Mouse (Mus musculus) thymus, postnatal 25 days (tissue): ENCODE data around the gene Selplg.
A peak's percentile ranks its signal among the peaks of the same experiment; 100 is the strongest.

ENCODE experiments used
- DNase-seq: peaks from one replicate; pipeline ENCODE4 v3.0.0; 2022

Gene Selplg

GRCm38 (mm10) chr5:113853541-113853940 lies 21.1 kb upstream of the Selplg start:
- DNase-seq = no peak

- DNase-seq = no peak
Observed at GRCm38 (mm10) chr5:113852463-113852862, 20.0 kb upstream of the Selplg start.

GRCm38 (mm10) chr5:113850680-113851230 lies 18.3 kb upstream of the Selplg start:
- DNase-seq = no peak

- DNase-seq = no peak
Observed at GRCm38 (mm10) chr5:113847636-113848035, 15.2 kb upstream of the Selplg start.

GRCm38 (mm10) chr5:113846656-113847055 lies 14.2 kb upstream of the Selplg start:
- no peak for DNase-seq

GRCm38 (mm10) chr5:113845627-113846026 lies 13.2 kb upstream of the Selplg start:
- DNase-seq = no peak

GRCm38 (mm10) chr5:113844721-113845120 lies 12.3 kb upstream of the Selplg start:
- DNase-seq = peak; percentile 92

- no peak for DNase-seq
Observed at GRCm38 (mm10) chr5:113844106-113844505, 11.7 kb upstream of the Selplg start.

GRCm38 (mm10) chr5:113842906-113843305 lies 10.5 kb upstream of the Selplg start:
- no peak for DNase-seq

GRCm38 (mm10) chr5:113842244-113842643 lies 9.8 kb upstream of the Selplg start:
- peak; percentile 18 for DNase-seq

- peak; percentile 32 for DNase-seq
Observed at GRCm38 (mm10) chr5:113841243-113842225, 9.1 kb upstream of the Selplg start.

GRCm38 (mm10) chr5:113840443-113840842 lies 8.0 kb upstream of the Selplg start:
- no peak for DNase-seq

- peak; percentile 60 for DNase-seq
Observed at GRCm38 (mm10) chr5:113836961-113837360, 4.5 kb upstream of the Selplg start.

- peak; percentile 55 for DNase-seq
Observed at GRCm38 (mm10) chr5:113833316-113833947, 988 bp upstream of the Selplg start.

GRCm38 (mm10) chr5:113831741-113832140 lies 703 bp downstream of the Selplg start:
- peak; percentile 56 for DNase-seq

GRCm38 (mm10) chr5:113830796-113831195 lies 1.6 kb downstream of the Selplg start:
- no peak for DNase-seq

GRCm38 (mm10) chr5:113830292-113830643 lies 2.2 kb downstream of the Selplg start:
- peak; percentile 93 for DNase-seq

GRCm38 (mm10) chr5:113829566-113830291 lies 2.7 kb downstream of the Selplg start:
- no peak for DNase-seq

- peak; percentile 69 for DNase-seq
Observed at GRCm38 (mm10) chr5:113828481-113828880, 4.0 kb downstream of the Selplg start.

GRCm38 (mm10) chr5:113827991-113828411 lies 4.4 kb downstream of the Selplg start:
- peak; percentile 51 for DNase-seq

GRCm38 (mm10) chr5:113826619-113827018 lies 5.8 kb downstream of the Selplg start:
- DNase-seq = no peak

- peak; percentile 68 for DNase-seq
Observed at GRCm38 (mm10) chr5:113825558-113825957, 6.9 kb downstream of the Selplg start.

- peak; percentile 50 for DNase-seq
Observed at GRCm38 (mm10) chr5:113824228-113824627, 8.2 kb downstream of the Selplg start.
